Mouse (Mus musculus) midbrain, embryonic 16.5 days (tissue): ENCODE measurements around the gene Nt5c. TPM values are rescaled to one million over a fixed set of nuclear protein-coding genes. Genes with fewer than 3 reads are reported as not detected.
"Not testable (repeated sequence)": the region's sequence is repeated elsewhere in the genome, so short reads cannot be mapped to it uniquely, and the experiment has no call there.

Experiments
- ATAC-seq: fragments of 200-750 bp; cut with Nextera tagmentation; 2 replicates; pipeline ENCODE4 v1.8.0; 2017; ENCODE audit warnings: moderate TSS enrichment
- H3K27ac ChIP-seq: fragments of 300-500 bp; sonication (generic); 2 replicates; pipeline ENCODE4 v1.5.1; 2014; ENCODE audit warnings: mild to moderate bottlenecking, low read length, mixed read lengths
- H3K27me3 ChIP-seq: fragments of 300-500 bp; sonication (generic); 2 replicates; pipeline ENCODE4 v1.6.1; 2014; ENCODE audit warnings: low read depth, low read length, mixed read lengths; ENCODE audit not compliant: control insufficient read depth, insufficient read depth
- H3K36me3 ChIP-seq: fragments of 300-500 bp; sonication (generic); 2 replicates; pipeline ENCODE4 v1.6.1; 2014; ENCODE audit warnings: mild to moderate bottlenecking, low read length, moderate library complexity, mixed read lengths; ENCODE audit not compliant: control insufficient read depth, insufficient read depth
- H3K4me1 ChIP-seq: fragments of 300-500 bp; sonication (generic); 2 replicates; pipeline ENCODE4 v1.6.1; 2014; ENCODE audit warnings: mild to moderate bottlenecking, low read length, mixed read lengths; ENCODE audit not compliant: control insufficient read depth, insufficient read depth
- H3K4me2 ChIP-seq: fragments of 300-500 bp; sonication (generic); 2 replicates; pipeline ENCODE4 v1.6.1; 2014; ENCODE audit warnings: mild to moderate bottlenecking, low read length, mixed read lengths
- H3K4me3 ChIP-seq: fragments of 300-500 bp; sonication (generic); 2 replicates; pipeline ENCODE4 v1.5.1; 2014; ENCODE audit warnings: low read depth, mild to moderate bottlenecking, low read length, moderate library complexity, mixed read lengths
- H3K9ac ChIP-seq: fragments of 300-500 bp; sonication (generic); 2 replicates; pipeline ENCODE4 v1.6.1; 2014; ENCODE audit warnings: low read depth, low read length, mixed read lengths
- H3K9me3 ChIP-seq: fragments of 300-500 bp; sonication (generic); replicated peaks from 2 replicates; pipeline ENCODE4 v1.6.1; 2014; ENCODE audit warnings: mild to moderate bottlenecking, low read length, mixed read lengths; ENCODE audit not compliant: control insufficient read depth, poor library complexity, severe bottlenecking
- WGBS: fragments of 180-500 bp; shearing (Covaris S2); extraction: QIAGEN DNeasy Blood & Tissue Kit; methylation state at CpG from one replicate; pipeline ENCODE4 v1.1.7; 2014; 5-methylcytosine and 5-hydroxymethylcytosine counted together
- polyA plus RNA-seq: library from polyadenylated mRNA; unstranded; fragments of >200 nt; fragmentation: Nextera tagmentation; extraction: Ambion mirVana; gene quantifications from 2 replicates; pipeline ENCODE4 v1.2.1, GENCODE M21; 2015

The Nt5c gene
- polyA plus RNA-seq, 1 experiment from 2014 or later = 100 TPM

- 10% methylated on average over 8 of the region's 8 CpGs for WGBS
- ATAC-seq = no peak
- peak overlapping the region; percentile 99 for H3K9ac ChIP-seq
Measured at GRCm38 (mm10) chr11:115512407-115513183, 20.9 kb upstream of the Nt5c start.

GRCm38 (mm10) chr11:115512004-115512403, 20.3 kb upstream of the Nt5c start:
- no peak for ATAC-seq
- H3K4me1 ChIP-seq = peaks cover 38% of the 10 kb centered on the region
- H3K27me3 ChIP-seq = no peaks in the 10 kb centered on the region
- H3K27ac ChIP-seq = peak overlapping the region; percentile 94
- H3K4me3 ChIP-seq = peak overlapping the region; percentile 97
- 16% methylated on average over 3 of the region's 3 CpGs for WGBS
- peak overlapping the region; percentile 89 for H3K4me2 ChIP-seq
- no peaks in the 10 kb centered on the region for H3K36me3 ChIP-seq
- H3K9ac ChIP-seq = peak overlapping the region; percentile 99
- no peaks in the 10 kb centered on the region for H3K9me3 ChIP-seq

More at GRCm38 (mm10) chr11:115512407-115513183, 20.9 kb upstream of the Nt5c start:
- Histone ChIP-seq H3K4me1 (peaks cover 32% of the 10 kb centered on the region), H3K36me3 (no peaks in the 10 kb centered on the region), H3K27ac (peak overlapping the region; percentile 94), H3K4me2 (peak overlapping the region; percentile 89), H3K4me3 (peak overlapping the region; percentile 97), H3K9me3 (no peaks in the 10 kb centered on the region), H3K27me3 (no peaks in the 10 kb centered on the region)

- H3K36me3 ChIP-seq = no peaks in the 10 kb centered on the region
- H3K4me2 ChIP-seq = peak overlapping the region; percentile 89
- peak overlapping the region; percentile 99 for H3K9ac ChIP-seq
- peak overlapping the region; percentile 97 for H3K4me3 ChIP-seq
- 40% methylated on average over 2 of the region's 2 CpGs for WGBS
- no peak for ATAC-seq
- H3K27me3 ChIP-seq = no peaks in the 10 kb centered on the region
- H3K9me3 ChIP-seq = no peaks in the 10 kb centered on the region
- H3K4me1 ChIP-seq = peaks cover 45% of the 10 kb centered on the region
- H3K27ac ChIP-seq = no peak overlapping the region
Measured at GRCm38 (mm10) chr11:115511121-115511520, 19.5 kb upstream of the Nt5c start.

- WGBS = 45% methylated on average over 5 of the region's 5 CpGs
- Histone ChIP-seq H3K36me3 (no peaks in the 10 kb centered on the region), H3K4me3 (peak overlapping the region; percentile 97), H3K27me3 (no peaks in the 10 kb centered on the region), H3K4me1 (peaks cover 47% of the 10 kb centered on the region), H3K9ac (peak overlapping the region; percentile 99), H3K9me3 (no peaks in the 10 kb centered on the region), H3K4me2 (peak overlapping the region; percentile 89), H3K27ac (peak overlapping the region; percentile 10; the same call in 1 of the 2 replicates)
- ATAC-seq = no peak
Measured at GRCm38 (mm10) chr11:115510507-115510888, 18.8 kb upstream of the Nt5c start.

- WGBS = 24% methylated on average over 6 of the region's 6 CpGs
- Histone ChIP-seq H3K4me2 (peak overlapping the region; percentile 89), H3K4me1 (peaks cover 53% of the 10 kb centered on the region), H3K9ac (peak overlapping the region; percentile 99), H3K27me3 (no peaks in the 10 kb centered on the region), H3K4me3 (peak overlapping the region; percentile 97), H3K9me3 (no peaks in the 10 kb centered on the region), H3K27ac (no peak overlapping the region), H3K36me3 (no peaks in the 10 kb centered on the region)
- no peak for ATAC-seq
Measured at GRCm38 (mm10) chr11:115509773-115510506, 18.3 kb upstream of the Nt5c start.

- Histone ChIP-seq H3K4me2 (no peak overlapping the region), H3K9ac (no peak overlapping the region), H3K9me3 (no peaks in the 10 kb centered on the region), H3K4me1 (peaks cover 53% of the 10 kb centered on the region), H3K4me3 (no peak overlapping the region), H3K27ac (no peak overlapping the region), H3K36me3 (no peaks in the 10 kb centered on the region), H3K27me3 (no peaks in the 10 kb centered on the region)
- 86% methylated on average over 2 of the region's 2 CpGs for WGBS
- ATAC-seq = no peak
Measured at GRCm38 (mm10) chr11:115508061-115508460, 16.4 kb upstream of the Nt5c start.

GRCm38 (mm10) chr11:115506586-115506985, 14.9 kb upstream of the Nt5c start:
- H3K9ac ChIP-seq = no peak overlapping the region
- peaks cover 52% of the 10 kb centered on the region for H3K4me1 ChIP-seq
- H3K36me3 ChIP-seq = peaks cover 7% of the 10 kb centered on the region

GRCm38 (mm10) chr11:115502636-115503035, 11.0 kb upstream of the Nt5c start:
- Histone ChIP-seq H3K36me3 (peaks cover 34% of the 10 kb centered on the region), H3K27me3 (no peaks in the 10 kb centered on the region), H3K9me3 (no peaks in the 10 kb centered on the region), H3K27ac (no peak overlapping the region), H3K4me1 (peaks cover 21% of the 10 kb centered on the region), H3K9ac (no peak overlapping the region), H3K4me2 (no peak overlapping the region), H3K4me3 (no peak overlapping the region)
- 97% methylated on average over 6 of the region's 6 CpGs for WGBS
- no peak for ATAC-seq

More at GRCm38 (mm10) chr11:115506586-115506985, 14.9 kb upstream of the Nt5c start:
- 67% methylated on average over 3 of the region's 3 CpGs for WGBS
- ATAC-seq = no peak
- no peaks in the 10 kb centered on the region for H3K9me3 ChIP-seq
- no peak overlapping the region for H3K27ac ChIP-seq
- H3K4me3 ChIP-seq = no peak overlapping the region
- H3K27me3 ChIP-seq = no peaks in the 10 kb centered on the region
- no peak overlapping the region for H3K4me2 ChIP-seq

GRCm38 (mm10) chr11:115496559-115496958, 4.9 kb upstream of the Nt5c start:
- H3K9ac ChIP-seq, H3K27ac ChIP-seq, ATAC-seq, H3K4me3 ChIP-seq, H3K9me3 ChIP-seq, H3K4me2 ChIP-seq, H3K27me3 ChIP-seq, H3K4me1 ChIP-seq: not testable (repeated sequence)
- peaks cover 32% of the 10 kb centered on the region for H3K36me3 ChIP-seq
- 90% methylated on average over 9 of the region's 9 CpGs for WGBS
